Mouse (Mus musculus): ENCODE results near the gene Fbxo11. TPM values are rescaled to one million over a fixed set of nuclear protein-coding genes. Genes with fewer than 3 reads are reported as not detected.
A peak's percentile ranks its signal among the peaks of the same experiment; 100 is the strongest.

Gene Fbxo11
- 100 to 1,000 TPM; 109 to 115 TPM for total RNA-seq (2021)
- long read RNA-seq, experiment 1, full-length matches to known transcripts: 14 of 38 reads
- long read RNA-seq, experiment 1, partial matches to known transcripts: 4 of 38 reads
- long read RNA-seq, experiment 1, other reads (novel, unspliced or antisense): 20 of 38 reads
- long read RNA-seq, experiment 2, full-length matches to known transcripts: 14 of 36 reads
- long read RNA-seq, experiment 2, partial matches to known transcripts: 9 of 36 reads
- long read RNA-seq, experiment 2, other reads (novel, unspliced or antisense): 13 of 36 reads

- peak; percentile 33 to 45 for DNase-seq (ENCODE audit: low spot score in 2 of 2)
- intact Hi-C loops (cut with DNase I): loop anchor here (2.0 to 10.0 kb wide), 3 partner anchors 38 to 380 kb away; partner anchors contain the start of gene Foxn2
Measured at GRCm38 (mm10) chr17:88065031-88065800, at the start of gene Fbxo11. Fbxo11 (minus strand) TSS chr17:88065291.

DNA sequence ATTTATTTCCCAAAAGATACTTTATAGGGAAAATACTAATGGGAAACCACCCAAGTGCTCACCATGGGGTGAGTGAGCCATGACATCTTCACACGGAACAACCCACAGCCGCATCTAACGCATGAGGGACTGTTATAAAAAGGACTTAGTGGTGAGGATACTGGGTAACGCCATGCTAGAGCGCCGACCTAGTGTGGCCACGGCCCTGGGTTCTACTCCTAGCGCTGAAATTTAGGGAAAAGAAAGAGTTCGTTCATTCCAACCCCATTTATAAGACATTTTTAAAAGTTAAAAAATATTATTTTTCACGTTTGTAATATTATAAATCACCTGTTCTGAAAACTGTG, 48.8 kb upstream of the Fbxo11 start:
- no peak for DNase-seq (ENCODE audit: low spot score in 2 of 2)
- intact Hi-C loops (cut with DNase I): no loop called here

DNA sequence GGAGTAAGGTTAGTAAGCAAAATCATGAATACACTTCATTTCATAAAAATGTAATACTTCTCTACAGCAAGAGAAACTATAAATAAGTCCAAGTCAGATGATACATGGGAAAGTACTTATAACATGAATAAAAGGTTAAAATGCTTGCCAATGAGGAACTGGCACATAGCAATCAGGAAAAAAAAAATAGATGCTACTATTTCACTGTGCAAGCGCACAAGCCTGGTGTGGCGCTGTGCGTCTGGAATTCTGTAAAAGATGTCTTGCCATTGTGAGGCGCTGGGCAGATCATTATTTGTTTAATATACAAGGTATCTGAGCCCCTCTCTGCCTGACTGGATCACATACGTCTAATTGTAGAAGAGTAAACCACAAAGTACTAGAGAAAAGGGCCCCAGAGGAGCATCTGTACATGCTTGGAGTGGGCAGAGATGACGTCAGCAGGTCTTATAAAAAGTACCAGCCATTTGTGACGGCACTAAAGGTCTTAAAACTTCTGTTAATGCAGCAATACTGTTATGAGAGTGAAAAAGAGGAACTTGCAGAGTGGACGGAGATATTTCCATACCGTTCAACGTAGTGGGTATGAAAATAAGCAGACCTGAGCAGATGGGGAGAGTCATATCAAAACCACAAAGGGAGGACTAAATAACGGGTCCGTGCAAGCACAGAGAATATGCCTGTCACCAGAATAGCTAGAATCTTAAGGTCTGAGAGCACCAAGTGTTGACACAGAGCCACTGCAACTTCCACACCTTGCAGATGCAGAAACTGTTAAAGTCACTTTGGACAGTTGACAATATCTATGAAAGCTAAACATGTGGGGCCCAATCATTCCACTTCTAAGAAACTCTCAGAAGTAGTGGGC, 48.2 kb upstream of the Fbxo11 start:
- intact Hi-C loops (cut with DNase I): no loop called here
- DNase-seq (ENCODE audit: low spot score in 2 of 2): no peak

DNA sequence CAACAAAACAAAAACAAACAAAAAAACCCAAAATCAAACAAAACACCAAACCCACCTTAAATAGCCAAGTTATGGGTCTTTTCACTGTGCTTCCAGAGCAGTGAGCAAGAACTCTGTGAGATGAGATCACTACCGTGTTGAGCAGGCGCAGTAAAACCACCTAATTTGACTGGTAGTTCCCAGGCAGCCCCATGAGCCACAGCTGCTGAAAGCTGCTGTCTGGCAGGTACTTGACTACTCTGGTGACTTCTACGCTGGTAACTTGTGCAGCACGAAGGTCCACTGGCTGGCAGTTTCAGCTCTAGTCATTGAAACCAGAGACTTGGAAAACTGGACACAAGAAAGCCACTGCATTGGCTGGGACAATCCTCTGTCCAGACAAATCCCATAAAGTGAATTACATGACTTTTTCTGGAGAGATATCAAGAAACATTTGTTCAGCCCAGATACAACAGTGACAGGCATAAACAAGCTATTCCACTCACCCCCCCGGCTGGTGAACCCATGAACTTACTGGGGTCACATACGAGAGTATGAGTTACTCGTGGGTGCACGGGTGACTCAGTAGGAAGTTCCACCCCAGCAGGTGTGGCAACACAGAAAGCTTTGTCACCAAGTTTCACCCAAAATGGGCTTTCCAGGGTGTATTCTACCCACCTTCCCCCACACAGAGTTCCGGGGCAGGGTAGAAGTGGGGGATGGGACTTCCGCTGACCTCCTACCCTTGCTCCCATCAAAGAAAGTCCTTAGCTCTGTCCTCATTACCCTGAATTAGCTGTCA, 47.0 kb upstream of the Fbxo11 start:
- DNase-seq (ENCODE audit: low spot score in 2 of 2): no peak
- intact Hi-C loops (cut with DNase I): no loop called here

- DNase-seq (ENCODE audit: low spot score in 2 of 2): no peak
- intact Hi-C loops (cut with DNase I): no loop called here
Measured at GRCm38 (mm10) chr17:88111081-88111796, 46.1 kb upstream of the Fbxo11 start.

GRCm38 (mm10) chr17:88107708-88108107, 42.6 kb upstream of the Fbxo11 start:
- no peak for DNase-seq (ENCODE audit: low spot score in 2 of 2)
- intact Hi-C loops (cut with DNase I): no loop called here

- peak in 1 of 2 experiments; percentile 16 for DNase-seq (ENCODE audit: low spot score in 2 of 2)
- intact Hi-C loops (cut with DNase I): no loop called here
Measured at GRCm38 (mm10) chr17:88106365-88106764, 41.3 kb upstream of the Fbxo11 start.

DNA sequence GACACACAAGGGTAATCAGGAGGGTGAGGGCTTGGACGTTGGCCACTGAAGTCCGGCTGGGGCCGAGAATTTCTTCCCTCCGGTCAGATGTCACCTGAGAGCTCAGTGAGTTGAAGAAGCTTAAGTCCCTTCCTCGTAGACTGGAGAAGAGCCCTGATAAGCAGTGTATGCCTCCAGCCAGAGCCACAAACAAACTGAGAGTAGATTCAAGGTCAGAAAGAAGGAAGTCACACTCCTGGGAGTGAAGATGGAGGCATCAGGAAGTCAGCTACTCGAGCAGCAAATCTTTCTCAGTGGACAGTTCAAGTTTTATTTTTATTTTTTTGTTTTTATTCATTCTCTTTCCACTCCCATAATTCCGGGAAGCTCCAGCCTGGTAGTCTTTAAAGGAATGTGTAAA, 37.5 kb upstream of the Fbxo11 start:
- no peak for DNase-seq (ENCODE audit: low spot score in 2 of 2)
- intact Hi-C loops (cut with DNase I): no loop called here

DNA sequence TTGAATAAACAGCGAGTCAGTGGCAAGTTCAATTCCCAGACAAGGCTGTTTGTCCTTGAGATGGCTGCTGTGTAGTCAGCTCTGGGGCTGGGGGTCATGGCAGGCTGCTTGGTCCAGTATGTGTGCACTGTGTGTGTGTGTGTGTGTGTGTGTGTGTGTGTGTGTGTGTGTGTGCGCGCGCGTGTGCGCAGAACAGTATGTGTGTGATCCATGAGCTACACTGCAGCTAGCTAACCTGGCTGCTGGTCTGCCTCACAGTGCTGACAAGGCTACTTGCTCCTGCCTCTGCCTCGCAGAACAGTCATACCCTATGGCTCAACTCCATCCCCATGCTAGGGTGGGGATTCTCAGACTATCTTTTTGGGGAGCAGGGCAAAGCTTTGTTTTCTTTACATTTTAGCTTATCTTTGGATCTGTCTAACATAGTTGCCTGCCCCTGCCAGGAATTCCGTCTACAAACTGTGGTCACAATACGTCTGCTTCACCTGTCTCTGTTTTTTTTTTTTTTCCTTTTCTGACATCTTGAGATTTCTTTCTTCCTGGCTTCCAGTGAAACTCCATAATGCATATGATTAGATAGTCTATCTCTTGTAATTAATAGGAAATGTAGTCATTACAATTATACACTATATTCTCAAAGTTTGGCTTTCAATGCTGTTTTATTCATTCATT, 33.2 kb upstream of the Fbxo11 start:
- intact Hi-C loops (cut with DNase I): no loop called here
- DNase-seq (ENCODE audit: low spot score in 2 of 2): no peak

DNA sequence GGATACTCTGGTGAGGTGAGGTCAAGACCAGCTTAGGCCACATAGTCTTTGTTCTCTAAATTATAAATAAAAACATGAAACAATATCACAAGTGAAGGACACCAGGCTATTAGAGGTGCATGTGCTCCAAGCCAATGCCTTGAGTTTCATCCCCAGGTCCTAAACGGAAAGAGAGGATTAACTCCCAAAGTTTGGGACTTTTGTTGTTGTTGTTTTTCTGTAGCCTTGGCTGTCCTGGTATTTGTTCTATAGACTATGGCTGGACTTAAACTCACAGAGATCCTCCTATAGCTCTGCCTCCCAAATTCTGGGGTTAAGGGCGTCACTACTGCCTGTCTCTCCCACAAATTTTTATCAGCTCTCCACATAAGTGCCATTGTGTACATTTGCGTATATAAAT, 32.5 kb upstream of the Fbxo11 start:
- intact Hi-C loops (cut with DNase I): no loop called here
- DNase-seq (ENCODE audit: low spot score in 2 of 2): no peak

DNA sequence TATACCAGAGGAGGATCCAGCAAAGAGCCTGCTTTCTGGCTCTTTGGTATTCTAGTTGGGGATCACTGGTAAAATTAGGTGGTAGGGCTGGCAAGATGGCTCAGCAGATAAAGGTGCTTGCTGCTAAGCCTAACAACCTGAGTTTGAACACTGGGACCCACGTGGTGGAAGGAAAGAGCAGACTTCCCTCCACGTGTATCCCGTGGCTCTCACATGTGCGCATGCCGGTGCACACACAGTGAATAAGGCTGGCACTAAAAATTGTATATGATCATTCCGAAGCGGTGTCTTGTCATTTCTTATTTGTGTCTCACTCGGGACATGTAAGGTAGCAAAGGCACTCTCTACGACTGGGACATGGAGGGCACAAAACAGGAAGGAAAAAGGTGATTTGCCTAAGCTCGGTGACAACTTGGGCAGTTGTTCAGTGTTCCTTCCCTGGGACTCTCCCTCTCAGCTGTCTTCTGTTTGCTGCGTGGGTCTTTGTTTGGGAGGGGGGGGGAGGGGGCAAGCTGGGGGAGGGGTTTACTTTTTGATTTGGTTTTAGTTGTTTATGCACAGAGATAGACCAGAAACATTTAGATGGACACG, 31.8 kb upstream of the Fbxo11 start:
- DNase-seq (ENCODE audit: low spot score in 2 of 2): no peak
- intact Hi-C loops (cut with DNase I): no loop called here

DNA sequence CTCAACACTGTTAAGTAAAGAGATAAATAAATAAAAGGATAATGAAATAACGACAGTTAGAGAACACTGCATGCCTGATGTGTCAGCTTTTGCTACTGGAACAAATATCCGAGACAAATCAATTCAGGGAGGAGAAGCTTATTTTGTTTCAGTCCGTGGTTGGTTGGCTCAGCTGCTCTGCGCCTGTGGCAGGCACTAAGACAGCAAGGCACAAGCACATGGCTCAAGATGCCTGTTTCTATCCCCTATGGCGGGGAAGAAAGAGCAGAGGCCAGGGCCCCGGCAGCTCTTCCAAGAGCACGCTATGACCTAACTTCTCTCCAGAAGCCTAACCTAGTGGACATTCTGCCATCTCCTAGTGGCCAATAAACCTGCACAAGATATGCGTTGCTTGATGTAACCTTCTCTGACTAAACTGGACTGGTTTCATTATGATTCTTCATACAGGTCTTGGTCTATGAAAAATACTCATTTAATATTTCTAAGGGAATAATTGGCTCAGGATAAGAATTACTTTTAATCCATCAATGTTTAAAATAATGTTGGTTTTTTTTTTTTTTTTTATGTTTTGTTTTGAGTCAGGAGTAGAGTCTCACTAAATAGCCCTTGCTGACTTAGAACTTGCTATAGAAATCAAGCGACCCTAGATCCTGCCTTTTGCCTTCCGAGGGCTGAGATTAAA, 30.6 kb upstream of the Fbxo11 start:
- intact Hi-C loops (cut with DNase I): no loop called here
- no peak for DNase-seq (ENCODE audit: low spot score in 2 of 2)

DNA sequence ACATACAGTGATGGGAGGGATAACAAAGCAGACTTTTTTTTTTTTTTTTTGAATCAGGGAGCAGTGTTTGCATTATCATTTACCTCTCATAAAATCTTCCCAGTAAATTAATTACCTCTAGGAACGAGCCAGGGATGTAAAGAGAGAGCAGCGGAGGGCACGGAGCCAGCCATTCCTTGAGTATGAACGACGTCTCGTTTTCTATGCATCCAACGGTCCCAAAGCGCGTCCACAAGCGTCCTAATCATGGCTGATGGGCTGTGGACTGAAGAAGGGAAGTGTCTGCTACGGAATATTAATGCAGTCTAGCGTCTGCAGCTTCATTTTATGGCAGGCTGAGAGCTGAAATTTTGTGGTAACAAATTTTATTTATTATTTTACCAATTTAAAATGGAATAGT, 29.2 kb upstream of the Fbxo11 start:
- intact Hi-C loops (cut with DNase I): no loop called here

GRCm38 (mm10) chr17:88093798-88094197, 28.7 kb upstream of the Fbxo11 start:
- DNase-seq (ENCODE audit: low spot score in 2 of 2): no peak
- intact Hi-C loops (cut with DNase I): no loop called here

More for the DNA sequence above, 29.2 kb upstream of the Fbxo11 start:
- no peak for DNase-seq (ENCODE audit: low spot score in 2 of 2)

GRCm38 (mm10) chr17:88085976-88086375, 20.9 kb upstream of the Fbxo11 start:
- intact Hi-C loops (cut with DNase I): no loop called here
- DNase-seq (ENCODE audit: low spot score in 2 of 2): no peak

GRCm38 (mm10) chr17:88081446-88081845, 16.4 kb upstream of the Fbxo11 start:
- no peak for DNase-seq (ENCODE audit: low spot score in 2 of 2)
- intact Hi-C loops (cut with DNase I): no loop called here

- DNase-seq (ENCODE audit: low spot score in 2 of 2): no peak
- intact Hi-C loops (cut with DNase I): no loop called here
Measured at GRCm38 (mm10) chr17:88079771-88080170, 14.7 kb upstream of the Fbxo11 start.

Measured in left cerebral cortex, postnatal 14 days (tissue).